Mouse (Mus musculus) A20 (cell line): Measurements from ENCODE around the gene Tmem132d.
A peak's percentile ranks its signal among the peaks of the same experiment; 100 is the strongest.

ENCODE experiments used
- DNase-seq: peaks from one replicate; pipeline ENCODE4 v3.0.0-alpha.2; 2011; ENCODE audit warnings: low read depth, low spot score

Tmem132d gene

GRCm38 (mm10) chr5:128432916-128433315, at the start of gene Tmem132d:
Gene Tmem132d (minus strand): TSS chr5:128433077.
- no peak for DNase-seq

GRCm38 (mm10) chr5:128480816-128481215, 47.9 kb upstream of the Tmem132d start:
- DNase-seq = no peak

GRCm38 (mm10) chr5:128475372-128475771, 42.5 kb upstream of the Tmem132d start:
- no peak for DNase-seq

DNA sequence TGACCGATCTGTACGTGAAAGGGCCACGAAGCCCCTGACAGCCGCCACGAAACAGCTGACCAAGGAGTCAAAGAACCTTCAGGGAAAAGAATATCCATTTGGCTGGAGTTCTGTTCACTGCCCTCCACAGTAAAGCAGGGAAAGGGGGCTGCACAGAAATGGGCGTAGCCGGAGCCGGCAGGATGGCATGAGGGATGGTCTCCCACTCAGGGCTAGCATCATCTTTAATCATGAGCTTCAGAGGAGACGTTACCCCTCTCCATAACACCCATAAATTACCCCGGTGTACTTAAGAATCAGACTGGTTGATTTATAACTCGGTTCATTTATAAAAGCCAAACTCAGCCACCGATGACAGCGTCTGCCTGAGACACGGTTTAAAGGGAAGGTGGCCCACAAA, 36.9 kb upstream of the Tmem132d start:
- DNase-seq = no peak

DNA sequence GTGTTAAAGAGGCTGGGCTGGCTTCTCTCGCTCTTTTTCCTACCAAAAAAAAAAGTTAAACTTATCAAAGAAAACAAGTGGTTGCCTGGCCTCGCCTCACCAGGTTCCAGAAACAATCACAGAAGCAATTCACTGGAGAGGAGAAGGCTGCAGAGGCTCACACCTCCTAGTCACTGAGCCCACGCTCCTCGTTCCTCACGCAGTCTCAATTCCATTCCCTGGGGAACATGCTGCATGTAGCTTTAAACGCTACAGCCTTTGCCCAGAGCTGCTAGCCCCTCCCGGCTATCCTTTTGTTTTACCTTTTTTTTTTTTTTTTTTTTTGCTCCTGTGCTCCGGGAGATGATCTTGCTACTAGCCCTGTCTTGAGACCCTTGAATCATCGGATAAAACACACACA, 31.6 kb upstream of the Tmem132d start:
- no peak for DNase-seq

- DNase-seq = no peak
Observed at GRCm38 (mm10) chr5:128460605-128461004, 27.7 kb upstream of the Tmem132d start.

DNA sequence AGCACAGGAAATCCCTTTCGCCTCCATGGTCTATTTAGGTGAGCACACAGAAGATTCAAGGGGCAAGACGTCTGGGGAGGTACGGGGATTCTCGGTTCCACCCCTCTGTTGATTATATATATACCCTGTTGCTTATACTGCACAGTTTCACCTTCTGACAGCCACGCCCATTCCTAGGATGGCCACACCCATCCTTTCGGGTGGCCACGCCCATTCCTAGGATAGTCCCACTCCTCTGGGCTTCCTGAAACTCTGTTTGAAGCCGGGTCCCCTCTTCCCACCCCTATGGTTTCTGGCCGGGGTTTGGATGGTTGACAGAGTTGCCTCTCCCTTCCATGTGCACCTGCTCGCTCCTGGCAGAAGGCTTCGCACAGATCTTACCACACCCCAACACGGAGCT, 22.9 kb upstream of the Tmem132d start:
- no peak for DNase-seq

DNA sequence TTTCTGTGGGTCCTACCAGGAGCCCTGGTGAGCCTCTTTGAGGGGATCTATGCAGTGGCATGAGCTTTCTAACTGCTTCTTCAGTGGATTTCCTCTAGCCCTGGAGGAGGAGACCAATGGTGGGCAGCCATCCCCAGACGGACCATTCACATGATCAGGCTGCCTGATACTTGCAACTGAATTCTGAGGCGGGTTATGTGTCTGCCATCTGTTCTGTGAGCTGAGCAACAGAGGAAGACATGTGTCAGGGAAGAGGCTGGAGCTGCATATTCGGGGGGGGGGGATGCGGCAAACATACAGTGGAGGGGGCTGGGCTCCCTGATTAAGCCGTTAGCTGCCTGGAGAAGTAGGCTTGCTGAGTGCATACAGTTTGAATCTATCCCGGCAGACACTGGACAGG, 19.3 kb upstream of the Tmem132d start:
- DNase-seq = no peak

DNA sequence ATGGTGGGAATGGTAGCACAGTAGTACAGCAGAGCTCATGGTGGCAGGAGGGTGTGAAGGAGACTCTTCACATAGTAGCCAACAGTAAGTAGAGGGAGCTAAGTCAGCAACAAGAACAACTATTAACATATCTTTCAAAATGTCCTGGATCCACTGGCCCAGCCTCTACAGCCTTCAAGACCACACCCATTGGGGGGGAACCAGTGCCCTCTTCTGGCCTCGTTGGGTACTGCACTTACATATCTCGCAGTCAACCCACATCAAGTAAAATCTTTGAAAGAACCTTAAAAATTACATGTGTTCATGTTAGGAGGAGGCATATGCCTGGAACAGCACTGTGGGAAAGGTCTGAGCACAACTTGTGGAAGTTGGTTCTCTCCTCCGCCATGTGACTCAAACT, 17.9 kb upstream of the Tmem132d start:
- no peak for DNase-seq

DNA sequence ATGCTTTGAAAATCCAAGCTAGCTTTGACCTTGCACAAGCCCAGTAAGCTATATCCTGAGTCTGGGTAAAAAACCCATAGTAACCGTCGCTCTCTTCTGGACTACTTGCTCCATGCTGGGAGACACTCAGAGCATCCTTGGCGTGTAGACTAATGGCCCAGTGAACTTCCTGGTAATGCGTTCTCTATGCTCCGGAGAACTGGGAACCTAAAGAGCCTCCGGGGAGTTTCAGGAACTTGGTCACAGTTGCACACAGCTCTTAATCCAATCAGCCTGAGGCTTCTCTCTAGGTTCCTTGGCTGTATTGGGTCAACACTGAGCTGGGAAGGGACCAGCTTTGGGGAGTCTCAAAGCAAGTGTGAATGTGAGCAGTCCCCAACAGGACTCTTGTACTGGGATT, 12.0 kb upstream of the Tmem132d start:
- no peak for DNase-seq

DNA sequence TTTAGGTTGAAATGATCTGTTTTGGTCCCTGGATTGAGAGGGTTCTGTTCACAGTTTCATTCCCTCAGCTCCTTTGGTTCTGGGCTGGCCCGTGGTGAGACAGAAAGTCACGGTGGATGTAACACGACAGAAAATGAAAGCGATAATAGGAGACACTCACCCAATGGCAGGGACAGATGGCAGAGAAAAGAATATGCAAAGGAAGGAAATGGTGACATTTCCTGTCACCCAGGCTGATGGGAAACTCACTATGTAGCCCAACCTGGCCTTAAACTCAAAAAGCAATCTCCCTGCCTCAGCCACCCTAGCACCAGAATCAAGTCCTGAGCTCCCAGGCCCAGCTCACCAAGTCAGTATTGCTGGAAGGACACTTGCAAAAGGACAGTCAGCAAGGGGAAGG, 11.0 kb upstream of the Tmem132d start:
- no peak for DNase-seq

GRCm38 (mm10) chr5:128441121-128441520, 8.2 kb upstream of the Tmem132d start:
- DNase-seq = no peak

DNA sequence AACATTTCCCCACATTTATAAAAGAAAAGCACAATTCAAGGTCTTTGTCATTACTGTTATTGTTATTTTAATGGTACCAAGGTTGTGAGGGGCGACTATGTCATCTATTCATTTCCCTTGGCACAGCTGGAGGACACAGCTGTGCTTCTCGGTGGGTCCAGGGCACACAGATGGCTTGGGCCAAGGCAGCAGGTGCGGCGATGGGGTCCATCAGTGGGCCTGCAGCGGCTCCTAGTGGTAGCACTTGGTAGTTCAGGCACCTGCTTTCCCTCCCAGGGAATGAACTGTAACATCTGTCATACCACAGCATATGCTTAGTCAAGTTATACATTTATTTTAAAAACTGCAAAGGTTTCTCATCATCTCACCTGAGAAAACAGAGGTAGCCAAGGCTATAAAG, 7.0 kb upstream of the Tmem132d start:
- peak; percentile 2 for DNase-seq

DNA sequence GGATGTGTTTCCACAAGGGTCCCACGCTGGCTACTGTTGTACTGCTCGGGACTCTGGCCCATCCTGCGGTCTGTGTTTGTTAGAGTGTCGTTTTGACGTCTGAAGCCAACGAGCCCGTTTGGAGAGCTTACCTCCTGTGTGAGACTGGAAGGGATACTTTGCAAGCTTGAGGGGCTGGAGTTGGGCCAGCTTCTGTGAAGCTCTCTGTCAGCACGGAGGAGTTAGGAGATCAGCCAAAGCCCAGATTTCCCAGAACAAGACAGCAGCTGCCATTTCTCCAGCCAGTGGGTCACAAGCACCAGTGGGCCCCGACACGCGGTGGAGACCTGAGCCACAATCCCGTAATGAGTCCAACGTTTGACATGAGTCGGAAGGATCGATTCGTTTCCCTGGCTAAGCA, 5.2 kb upstream of the Tmem132d start:
- no peak for DNase-seq

DNA sequence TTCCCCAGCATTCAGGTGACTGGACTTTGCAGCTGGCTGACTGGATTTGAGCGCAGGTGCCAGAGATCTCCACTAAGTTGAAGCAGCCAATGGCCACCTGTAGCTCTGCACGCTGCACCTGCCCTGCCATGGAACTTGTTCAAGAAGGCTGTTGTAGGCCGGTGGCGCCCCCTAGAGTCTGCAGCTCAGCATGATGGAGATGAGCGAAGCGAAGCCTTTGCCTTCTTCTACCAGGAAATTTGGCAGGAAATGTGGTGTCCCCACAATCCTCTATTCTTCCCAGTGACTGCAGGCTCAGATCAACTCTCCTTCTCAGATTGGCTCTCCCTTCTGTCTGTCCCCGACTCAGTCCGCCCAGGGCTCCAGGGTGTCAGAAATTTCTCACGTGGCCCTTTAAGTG, 4.0 kb upstream of the Tmem132d start:
- no peak for DNase-seq

- no peak for DNase-seq
Observed at GRCm38 (mm10) chr5:128435683-128436082, 2.8 kb upstream of the Tmem132d start.

GRCm38 (mm10) chr5:128433786-128434185, 909 bp upstream of the Tmem132d start:
- no peak for DNase-seq

- no peak for DNase-seq
Observed at GRCm38 (mm10) chr5:128432422-128432821, 455 bp downstream of the Tmem132d start.

DNA sequence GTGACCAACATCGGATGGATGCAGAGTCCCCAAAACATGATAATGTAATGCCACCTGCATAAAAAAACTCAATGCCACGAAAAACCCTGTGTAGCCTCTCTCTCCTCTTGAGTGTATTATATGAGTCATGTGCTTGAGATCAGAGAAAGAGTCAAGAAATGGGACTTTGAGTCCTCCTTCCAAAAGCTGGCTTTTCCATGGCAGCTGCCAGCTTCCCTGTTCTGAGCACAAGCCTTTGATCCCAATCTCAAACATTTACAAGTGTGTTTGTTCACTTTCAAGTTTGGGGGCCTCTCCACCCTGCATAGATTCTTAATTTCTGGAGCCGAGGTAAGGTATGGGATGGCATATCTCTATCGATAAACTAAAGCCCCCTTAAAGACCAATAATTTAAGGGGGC, 8.2 kb downstream of the Tmem132d start:
- DNase-seq = no peak

DNA sequence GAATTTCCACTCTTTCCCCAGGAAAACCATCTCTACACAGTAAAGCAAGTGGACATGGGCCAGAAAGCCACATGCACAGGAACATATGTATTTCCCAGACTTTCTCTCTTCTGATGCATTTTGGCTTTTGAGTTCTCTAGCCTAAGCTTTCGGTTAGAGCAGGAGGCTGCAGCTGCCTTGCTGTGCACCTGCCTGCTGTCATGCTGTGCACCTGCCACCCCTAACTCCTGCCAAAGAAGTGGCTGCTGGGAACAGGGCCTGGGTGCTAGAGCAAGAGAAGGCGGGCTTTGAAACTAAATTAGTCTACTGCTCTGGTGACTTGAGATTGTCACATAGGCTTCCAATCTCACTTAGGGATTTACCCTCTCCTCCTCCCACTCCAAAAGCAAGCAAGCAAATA, 8.7 kb downstream of the Tmem132d start:
- DNase-seq = no peak

- no peak for DNase-seq
Observed at GRCm38 (mm10) chr5:128422090-128422489, 10.8 kb downstream of the Tmem132d start.

GRCm38 (mm10) chr5:128418149-128418710, 14.6 kb downstream of the Tmem132d start:
- DNase-seq = no peak

DNA sequence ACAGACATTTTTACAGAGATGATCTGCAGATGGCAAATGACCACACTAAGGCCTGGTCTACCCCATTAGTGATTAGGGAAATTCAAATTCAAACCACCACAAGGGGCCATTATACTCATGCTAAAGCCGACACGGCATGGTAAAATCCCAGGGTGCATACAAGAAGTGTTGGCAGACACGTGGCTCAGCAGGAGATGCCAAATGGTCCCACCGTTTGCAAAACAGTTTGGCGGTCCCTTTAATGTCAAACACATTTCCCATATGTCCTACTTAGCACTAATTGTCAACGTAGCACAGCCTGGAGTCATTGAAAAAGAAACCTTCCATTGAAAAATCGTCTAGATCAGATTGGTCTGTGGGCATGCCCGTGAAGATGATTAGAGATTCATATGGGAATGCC, 18.8 kb downstream of the Tmem132d start:
- DNase-seq = no peak

DNA sequence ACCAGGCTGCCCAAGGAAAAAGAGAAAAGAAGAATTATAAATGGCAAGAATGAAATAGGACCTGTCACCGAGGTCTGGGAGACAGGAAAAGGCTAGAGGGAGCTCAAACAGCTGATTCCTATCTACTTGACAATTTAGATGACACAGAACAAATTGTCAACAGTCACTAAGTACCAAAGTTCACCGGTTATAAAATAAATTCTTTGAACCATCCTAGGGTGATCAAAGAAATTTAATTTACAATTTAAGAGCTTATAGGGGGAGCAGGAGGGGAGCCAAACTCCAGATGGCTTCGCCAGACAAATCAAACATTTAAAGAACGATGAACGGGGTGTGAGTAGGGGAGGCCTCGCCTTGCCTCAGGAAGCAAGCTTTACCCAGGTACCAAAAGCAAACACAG, 20.6 kb downstream of the Tmem132d start:
- DNase-seq = no peak
